Mouse (Mus musculus): ENCODE measurements at regions not wholly inside any gene's neighbourhood (a gene's known extent, or its start where the extent isn't known, plus 50 kb on each side); places are given as distances from the start of the nearest gene placed in this dataset.

DNA sequence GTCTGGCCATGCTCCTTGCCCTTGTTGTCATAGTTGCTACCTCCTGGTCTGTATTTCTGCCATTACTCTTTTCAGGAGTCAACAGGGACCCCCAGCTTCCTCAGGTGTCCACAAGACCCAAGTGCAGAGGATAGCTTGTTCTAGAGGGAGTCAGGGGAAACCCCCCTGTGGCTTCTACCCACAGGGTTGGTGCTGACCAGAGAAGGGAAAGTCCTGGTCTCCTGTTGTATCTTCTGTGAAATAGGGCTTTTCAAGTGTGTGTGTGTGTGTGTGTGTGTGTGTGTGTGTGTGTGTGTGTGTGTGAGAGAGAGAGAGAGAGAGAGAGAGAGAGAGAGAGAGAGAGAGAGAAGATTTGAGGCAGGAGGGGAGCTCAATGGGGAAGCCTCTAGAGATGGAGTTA lies 58.9 kb upstream of the Grik3 start:
- TF ChIP-seq POLR2A (IDR thresholded peaks at IDR 0.05; ENCODE audit: low read depth, low read length) (no peak), CTCF (IDR thresholded peaks at IDR 0.05; ENCODE audit: extremely low read depth, insufficient read depth, insufficient read length, insufficient replicate concordance) (no peak)

Data from spleen, adult 2 months (tissue).